Mouse (Mus musculus) neutrophil, adult 5-6 weeks (primary cell): ENCODE data around the gene Dnajc7. TPM values are rescaled to one million over a fixed set of nuclear protein-coding genes. Genes with fewer than 3 reads are reported as not detected.
"Not testable (repeated sequence)": the region's sequence is repeated elsewhere in the genome, so short reads cannot be mapped to it uniquely, and the experiment has no call there.

Experiments used
- ATAC-seq: fragments of 151-379, 151-347 bp; 2 replicates; pipeline ENCODE4 v1.8.0; 2017; ENCODE audit warnings: mild to moderate bottlenecking, moderate TSS enrichment; ENCODE audit not compliant: insufficient number of reproducible peaks, poor library complexity, low FRiP score, severe bottlenecking; ENCODE audit errors: extremely low read depth
- total RNA-seq: library from RNA; stranded (forward); fragments of 200-1000 nt; gene quantifications from 2 replicates; pipeline ENCODE4 v1.2.3, GENCODE M21; 2017

Gene Dnajc7
- total RNA-seq: 520 and 539 TPM in 2 replicates

GRCm38 (mm10) chr11:100619982-100620381, at the start of gene Dnajc7:
TSS of gene Dnajc7 (minus strand) at chr11:100620168.
- ATAC-seq: no peak

- ATAC-seq: no peak
These were observed 39.8 kb upstream of the Dnajc7 start for GRCm38 (mm10) chr11:100659806-100660205.

DNA sequence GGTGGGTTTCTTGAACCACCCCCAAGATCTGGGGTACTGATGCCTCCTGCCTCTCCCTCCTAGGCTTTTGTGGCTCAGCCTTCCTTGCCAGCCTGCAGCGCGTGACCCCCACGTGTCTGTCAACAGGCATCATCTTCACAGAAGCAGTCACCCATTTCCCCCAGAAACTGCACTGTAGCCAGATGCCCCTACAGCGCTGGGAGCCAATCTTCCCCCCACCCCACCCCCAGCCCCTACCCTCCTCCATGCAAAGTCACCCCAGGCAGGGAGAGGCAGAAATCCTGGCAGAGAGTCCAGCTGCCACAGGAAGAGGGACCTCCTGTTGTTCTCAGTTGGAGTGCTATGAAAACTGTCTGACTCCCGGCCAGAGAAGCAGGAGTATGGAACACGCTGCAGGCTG, 36.5 kb upstream of the Dnajc7 start:
- no peak for ATAC-seq

GRCm38 (mm10) chr11:100655589-100655988, 35.6 kb upstream of the Dnajc7 start:
- not testable (repeated sequence) for ATAC-seq

GRCm38 (mm10) chr11:100651748-100652147, 31.8 kb upstream of the Dnajc7 start:
- ATAC-seq: no peak

DNA sequence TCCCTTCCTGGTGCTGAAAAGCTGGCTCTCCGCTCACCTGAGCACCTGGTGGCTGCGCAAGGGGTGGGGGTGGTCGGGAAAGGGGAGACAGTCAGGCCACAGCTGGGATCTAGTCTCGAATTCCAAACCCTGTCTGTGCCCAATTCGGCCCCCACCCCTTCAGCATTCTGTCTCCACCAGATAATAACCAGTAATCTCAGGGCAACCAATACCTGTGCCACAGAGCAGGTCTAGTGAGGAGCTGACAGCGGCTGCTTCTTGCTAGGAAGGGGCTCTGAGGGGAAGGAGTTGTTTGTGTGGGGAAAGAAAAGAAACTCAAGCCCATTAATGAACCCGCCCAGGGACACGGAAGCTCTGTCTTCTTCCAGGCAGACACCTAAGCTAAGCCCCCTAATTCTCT, 31.2 kb upstream of the Dnajc7 start:
- ATAC-seq: no peak

GRCm38 (mm10) chr11:100648405-100648804, 28.4 kb upstream of the Dnajc7 start:
- ATAC-seq: no peak

GRCm38 (mm10) chr11:100646265-100646664, 26.3 kb upstream of the Dnajc7 start:
- no peak for ATAC-seq

- ATAC-seq: no peak
These were observed 23.9 kb upstream of the Dnajc7 start for GRCm38 (mm10) chr11:100643612-100644575.

- no peak for ATAC-seq
These were observed 20.4 kb upstream of the Dnajc7 start for GRCm38 (mm10) chr11:100640159-100640906.

DNA sequence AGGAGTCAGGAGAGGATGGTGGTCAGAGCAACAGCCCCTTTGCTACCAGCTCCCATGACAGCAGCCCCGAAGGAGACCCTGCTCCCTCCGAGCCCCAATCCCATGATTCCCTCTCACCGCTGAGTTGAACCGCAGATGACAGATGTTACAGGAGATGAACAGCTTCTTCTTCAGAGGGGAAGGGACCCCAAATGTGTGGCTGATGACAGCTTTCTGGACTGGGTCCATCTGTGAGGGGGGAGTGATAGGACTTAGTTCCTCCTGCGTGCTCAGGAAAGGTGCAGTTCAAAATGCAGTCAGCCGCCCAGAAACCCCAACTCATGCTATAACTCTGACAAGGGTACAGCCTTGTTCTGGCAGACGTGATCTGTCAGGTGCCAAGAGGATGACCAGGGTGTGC, 14.6 kb upstream of the Dnajc7 start:
- ATAC-seq: no peak

DNA sequence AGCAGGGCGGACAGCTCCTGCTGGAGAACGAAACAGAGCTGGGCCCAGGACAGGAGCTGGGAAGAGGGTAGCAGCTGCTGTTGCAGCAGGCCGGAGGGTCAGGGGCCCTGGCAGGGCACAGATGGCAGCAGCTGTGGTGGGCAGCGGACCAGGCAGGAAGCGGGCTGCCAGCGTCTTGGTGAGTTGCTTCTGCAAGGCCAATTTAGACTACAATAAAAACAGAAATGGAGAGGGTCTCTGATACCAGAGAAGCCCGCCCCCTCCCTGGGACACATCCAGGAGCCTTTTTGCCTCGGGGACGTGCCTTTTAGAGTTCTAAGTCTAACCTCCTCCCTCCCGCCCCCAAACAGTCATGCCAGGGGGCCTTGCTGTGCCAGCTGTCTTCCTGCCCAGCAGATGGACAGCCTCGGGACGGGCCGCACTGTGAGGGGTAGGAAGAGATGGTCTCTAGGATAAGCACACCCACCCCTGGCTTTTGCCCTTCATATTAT, 8.9 kb upstream of the Dnajc7 start:
- ATAC-seq: no peak

DNA sequence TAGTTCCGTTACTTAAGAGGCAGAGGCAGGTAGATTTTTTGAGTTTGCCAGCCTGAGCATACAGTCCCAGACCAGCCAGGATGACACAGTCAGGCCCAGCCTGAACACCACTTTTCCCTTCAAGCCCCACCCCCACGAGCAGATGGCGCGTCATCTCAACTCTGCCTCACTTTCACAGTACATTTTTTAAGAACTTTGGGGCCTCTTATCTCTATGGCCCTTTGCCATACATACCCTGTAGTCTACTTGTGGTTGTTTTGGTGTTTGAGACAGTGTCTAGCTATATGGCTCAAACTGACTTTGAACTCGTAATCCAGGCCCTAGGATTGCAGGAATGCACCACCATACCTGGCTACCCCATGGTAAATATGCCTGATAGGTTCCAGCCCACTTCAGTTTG, 8.1 kb upstream of the Dnajc7 start:
- ATAC-seq: no peak

DNA sequence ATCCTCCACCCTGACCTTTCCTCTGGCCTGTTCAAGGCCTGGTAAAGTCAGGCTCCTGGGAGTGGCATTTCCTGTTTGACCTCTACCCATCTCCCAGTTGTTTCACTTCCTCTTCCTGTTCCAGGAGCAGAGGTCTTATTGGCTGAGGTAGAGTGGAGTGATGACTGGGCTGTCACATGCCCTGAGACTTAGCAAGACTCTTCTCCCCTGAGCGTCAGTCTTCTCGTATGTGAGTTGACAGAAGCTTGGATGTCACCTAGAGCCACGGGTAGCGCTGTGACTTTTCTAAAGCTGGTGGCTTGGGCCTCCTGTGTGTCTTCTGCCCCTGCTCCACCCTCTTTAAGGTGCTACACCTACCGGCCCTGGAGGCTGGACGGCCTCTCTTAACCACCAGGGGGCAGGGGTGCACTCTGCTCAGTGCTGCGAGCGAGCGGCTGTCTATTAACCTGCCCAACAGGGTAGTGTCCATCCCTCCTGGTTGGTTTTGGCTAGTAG, 6.8 kb upstream of the Dnajc7 start:
- ATAC-seq: peak; percentile 77

DNA sequence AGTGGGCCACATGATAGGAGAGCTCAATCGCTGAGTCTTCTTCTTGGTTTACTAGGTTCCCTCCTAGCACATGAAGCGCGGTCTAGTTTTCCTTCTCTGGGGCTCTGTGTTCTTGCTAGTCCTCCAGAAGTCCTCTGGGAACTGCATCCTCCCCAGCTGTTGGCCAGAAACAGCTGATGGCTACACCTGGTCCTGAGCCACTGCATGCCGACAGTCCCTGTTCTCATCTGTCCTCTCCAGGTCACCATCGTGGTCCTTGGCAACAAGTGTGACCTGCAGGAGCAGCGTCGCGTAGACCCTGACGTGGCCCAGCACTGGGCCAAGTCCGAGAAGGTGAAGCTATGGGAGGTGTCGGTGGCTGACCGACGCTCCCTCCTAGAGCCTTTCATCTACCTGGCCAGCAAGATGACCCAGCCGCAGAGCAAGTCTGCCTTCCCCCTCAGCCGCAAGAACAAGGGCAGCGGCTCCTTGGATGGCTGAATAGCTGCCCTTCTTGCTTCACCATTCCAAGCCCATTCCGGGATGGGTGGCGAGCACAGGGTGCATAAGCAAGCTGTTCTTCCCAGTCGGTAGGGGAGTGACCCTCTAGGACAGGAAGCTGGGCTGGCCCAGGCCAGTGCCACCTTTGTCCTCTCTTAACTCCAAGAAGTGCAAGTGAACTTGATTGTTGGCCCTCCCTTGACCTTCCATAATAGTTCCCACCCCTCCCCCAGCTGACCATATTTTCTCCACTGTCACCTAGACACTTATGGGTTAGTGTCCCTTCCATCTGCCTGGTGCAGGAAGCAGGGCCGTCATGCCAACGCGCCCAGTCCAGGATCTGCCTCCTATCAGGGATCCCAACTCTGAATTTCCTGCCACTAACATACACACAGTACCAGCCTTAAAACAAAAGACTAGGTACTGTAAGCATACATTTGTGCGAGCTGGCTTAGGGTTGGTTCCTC, 6.1 kb upstream of the Dnajc7 start:
- no peak for ATAC-seq

DNA sequence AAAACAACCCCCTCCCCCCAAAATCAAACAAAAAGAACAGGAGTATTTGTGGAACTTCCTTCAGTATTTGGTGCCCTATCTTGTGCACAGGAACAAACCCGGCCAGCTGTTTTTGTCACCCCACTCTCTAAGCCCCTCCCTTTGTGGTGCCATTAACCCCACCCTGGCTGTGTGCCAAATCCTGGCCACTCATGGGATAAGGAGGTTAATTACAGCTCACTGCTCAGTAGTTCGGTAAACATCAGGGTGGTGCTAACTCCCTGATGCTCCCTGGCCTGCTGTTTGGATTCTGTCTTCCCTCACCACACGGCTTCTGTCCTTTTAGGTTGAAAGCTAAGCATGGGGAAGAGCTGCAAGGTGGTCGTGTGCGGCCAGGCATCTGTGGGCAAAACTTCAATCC, 3.9 kb upstream of the Dnajc7 start:
- ATAC-seq: no peak

DNA sequence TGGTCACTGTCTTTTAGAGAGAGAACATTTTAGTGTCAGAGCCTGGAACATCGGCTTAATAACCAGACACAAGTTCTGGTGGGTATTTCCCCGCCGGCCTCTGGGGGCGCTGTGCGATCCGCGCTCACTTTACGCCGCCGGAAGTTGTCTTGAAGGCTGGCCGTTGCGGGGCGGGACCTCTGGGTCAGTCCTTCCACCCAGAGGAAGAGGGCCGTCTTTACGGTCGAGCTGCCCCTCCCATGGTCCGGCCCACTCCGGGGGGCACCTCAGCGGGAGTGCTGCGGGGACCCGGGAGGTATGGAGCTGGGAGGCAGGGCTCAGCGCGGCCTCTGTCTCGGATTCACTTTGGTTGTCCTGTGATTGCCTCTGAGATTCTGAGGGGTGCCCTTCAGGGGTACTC, 2.7 kb upstream of the Dnajc7 start:
- ATAC-seq: peak; percentile 60

DNA sequence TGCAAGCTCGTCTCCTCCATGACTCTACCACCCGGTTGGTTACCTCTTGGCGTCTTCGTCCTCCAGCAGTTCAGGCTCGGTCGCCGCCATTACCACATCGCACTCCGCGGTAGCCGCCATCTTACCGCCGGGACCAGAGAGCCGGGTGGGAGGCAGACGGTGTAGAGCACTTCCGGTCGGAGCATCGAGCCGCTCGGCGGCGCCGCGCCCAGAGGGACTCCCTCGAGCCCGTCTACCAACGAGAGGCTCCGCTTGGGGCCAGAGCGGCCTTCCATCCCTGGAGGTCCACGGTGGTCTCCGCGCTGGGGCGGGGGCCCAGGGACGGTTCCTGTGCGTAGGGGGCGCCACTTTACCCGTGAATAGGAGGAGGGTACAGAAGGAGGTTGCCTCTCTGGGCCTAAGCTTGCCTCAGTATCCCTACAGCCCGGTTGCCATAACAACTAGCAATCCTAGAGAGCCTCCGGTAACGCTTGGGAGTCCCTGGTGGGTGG, 438 bp downstream of the Dnajc7 start:
- peak; percentile 78 for ATAC-seq
